In genomic region chr4:85957879-85958278, GRCm38 (mm10) we compare ENCODE assay signal across 20 mouse cellular contexts.
DNase-seq lines count a peak whose midpoint lies in the region; TF ChIP-seq lines count a peak whose summit lies in the region.
"Had no signal": no experiment of that assay in that cellular context is flagged by ENCODE, and none has a peak within 500 bp of the region (broad histone marks: within the 10 kb centered on the region; RNA-seq: fewer than 3 reads in every experiment).

No protein-coding gene starts in this region.

- intact Hi-C loops in left cerebral cortex, postnatal 25 days (cut with DNase I), result no loop called here

- TF ChIP-seq RAD21 in MEL (IDR thresholded peaks at IDR 0.05; ENCODE audit: low read depth, low read length), result no peak

- peaks cover 0 to 27% of the 10 kb centered on the region in 2 experiments; a peak in 2 of 4 replicates for H3K36me3 ChIP-seq in MEL (ENCODE audit: control insufficient read depth in 1 of 2, insufficient read depth in 2 of 2, low read length in 2 of 2)
- H3K36me3 ChIP-seq: G1E had no signal

- no peaks in the 10 kb centered on the region for H3K27me3 ChIP-seq in MEL (ENCODE audit: control insufficient read depth in 1 of 2, insufficient read depth in 2 of 2, low read length in 2 of 2)
- H3K27me3 ChIP-seq: CH12.LX had no signal

- H3K9me3 ChIP-seq in MEL (replicated peaks; ENCODE audit: insufficient read depth, low read length), result no peaks in the 10 kb centered on the region
- H3K9me3 ChIP-seq: G1E had no signal

- no peak for TF ChIP-seq CTCF in MEL (IDR thresholded peaks at IDR 0.05 in 2 of 3, conservative IDR thresholded peaks at IDR 0.05 in 1 of 3; ENCODE audit: control insufficient read depth in 1 of 3, insufficient read depth in 1 of 3, low read depth in 2 of 3, low read length in 3 of 3, poor library complexity in 1 of 3, severe bottlenecking in 1 of 3)
- TF ChIP-seq CTCF in embryonic fibroblast, embryonic 13.5 days (IDR thresholded peaks at IDR 0.05; ENCODE audit: borderline replicate concordance, insufficient read depth, low read length), result no peak

- no peak for TF ChIP-seq POLR2A in MEL (IDR thresholded peaks at IDR 0.05; ENCODE audit: control insufficient read depth in 1 of 2, insufficient read depth in 1 of 2, low read depth in 1 of 2, low read length in 2 of 2, poor library complexity in 1 of 2)
- TF ChIP-seq POLR2A in embryonic fibroblast, embryonic 13.5 days (IDR thresholded peaks at IDR 0.05; ENCODE audit: low read depth, low read length), result no peak

- H3K9ac ChIP-seq in MEL (ENCODE audit: control insufficient read depth, low read depth, low read length, poor library complexity, severe bottlenecking), result no peak overlapping the region

- no peak overlapping the region for H3K27ac ChIP-seq in MEL (ENCODE audit: control insufficient read depth, low read depth, low read length)
- H3K27ac ChIP-seq in embryonic fibroblast, embryonic 13.5 days (ENCODE audit: insufficient read depth, low read length), result peak overlapping the region; percentile 77; the same call in 1 of the 2 replicates

- DNase-seq in MEL (ENCODE audit: low read depth, low spot score), result peak; percentile 65
- DNase-seq in MEL-GATA-1-ER (ENCODE audit: extremely low read depth, low read depth), result peak; percentile 65
- DNase-seq in left cerebral cortex, postnatal 25 days (ENCODE audit: low spot score in 2 of 2), result no peak
- DNase-seq in liver, result no peak
- no peak for DNase-seq in gastrocnemius, adult 18-20 months (ENCODE audit: low spot score)
- DNase-seq: adrenal gland, adult 2 months; adrenal gland, adult 8-10 months; adrenal gland, postnatal 10 days; adrenal gland, postnatal 14 days; adrenal gland, postnatal 25 days; adrenal gland, postnatal 36 days; B cell, adult 2 months; cerebellum, adult 11 months; cerebellum, adult 11-12 months; cerebellum, adult 18-20 months; cerebellum, adult 2 months; cerebellum, adult 8-10 months had no signal

- peaks cover 22 to 25% of the 10 kb centered on the region in 2 experiments for H3K4me1 ChIP-seq in MEL (ENCODE audit: control insufficient read depth in 1 of 2, insufficient read depth in 2 of 2, low read length in 2 of 2)
- peaks cover 8% of the 10 kb centered on the region for H3K4me1 ChIP-seq in embryonic fibroblast, embryonic 13.5 days (ENCODE audit: control insufficient read depth, insufficient read depth, low read length)

- H3K4me3 ChIP-seq in MEL (ENCODE audit: control insufficient read depth in 1 of 2, insufficient read depth in 1 of 2, low read depth in 2 of 2, low read length in 2 of 2), result no peak overlapping the region
- H3K4me3 ChIP-seq in embryonic fibroblast, embryonic 13.5 days (ENCODE audit: insufficient read depth, low read length), result no peak overlapping the region

- no peaks in the 10 kb centered on the region for H3K79me2 ChIP-seq in MEL (ENCODE audit: control insufficient read depth, insufficient read depth, low read length, poor library complexity)

- peak; percentile 56 to 75 for TF ChIP-seq EP300 in MEL (IDR thresholded peaks at IDR 0.05; ENCODE audit: low read depth in 1 of 2, low read length in 2 of 2)

TF ChIP-seq in MEL, 35 proteins besides CTCF, POLR2A, EP300 and RAD21:
- peak; percentile 35; the same call in 1 of the 2 replicates for TF ChIP-seq RCOR1 (IDR thresholded peaks at IDR 0.05; ENCODE audit: low read depth, low read length)
- peak; percentile 56 for TF ChIP-seq TCF12 (IDR thresholded peaks at IDR 0.05; ENCODE audit: low read depth, low read length)
- TF ChIP-seq ELF1 (IDR thresholded peaks at IDR 0.05; ENCODE audit: low read depth, low read length), result no peak
- TF ChIP-seq GATA1 (IDR thresholded peaks at IDR 0.05; ENCODE audit: low read depth, low read length), result peak; percentile 34
TF ChIP-seq in MEL: peak in this region for 3.

Comparison
In these comparisons a context has a peak if more than half of its experiments do, and no peak if none do; other contexts are left out.
1. DNase-seq: peak in MEL (single experiment) and MEL-GATA-1-ER (single experiment); none in left cerebral cortex, postnatal 25 days (0 of 2), liver (single experiment) and gastrocnemius, adult 18-20 months (single experiment).